Mouse (Mus musculus) stomach, embryonic 15.5 days (tissue): ENCODE measurements at regions not wholly inside any gene's neighbourhood (a gene's known extent, or its start where the extent isn't known, plus 50 kb on each side); places are given as distances from the start of the nearest gene placed in this dataset.

ENCODE experiments used
- ATAC-seq: fragments of 200-750 bp; cut with Nextera tagmentation; 2 replicates; pipeline ENCODE4 v1.8.0; 2017; ENCODE audit warnings: low read depth, moderate number of reproducible peaks, moderate TSS enrichment; ENCODE audit not compliant: insufficient read depth, low FRiP score
- H3K27ac ChIP-seq: fragments of 300-500 bp; sonication (generic); 2 replicates; pipeline ENCODE4 v1.5.1; 2015; ENCODE audit warnings: mild to moderate bottlenecking, inconsistent platforms
- H3K27me3 ChIP-seq: fragments of 300-500 bp; sonication (generic); replicated peaks from 2 replicates; pipeline ENCODE4 v1.6.1; 2015; ENCODE audit warnings: inconsistent platforms
- H3K36me3 ChIP-seq: fragments of 300-500 bp; sonication (generic); 2 replicates; pipeline ENCODE4 v1.6.1; 2015; ENCODE audit warnings: inconsistent platforms
- H3K4me1 ChIP-seq: fragments of 300-500 bp; sonication (generic); 2 replicates; pipeline ENCODE4 v1.6.1; 2015; ENCODE audit warnings: inconsistent platforms
- H3K4me2 ChIP-seq: fragments of 300-500 bp; sonication (generic); 2 replicates; pipeline ENCODE4 v1.6.1; 2015; ENCODE audit warnings: mild to moderate bottlenecking, inconsistent platforms
- H3K4me3 ChIP-seq: fragments of 300-500 bp; sonication (generic); replicated peaks from 2 replicates; pipeline ENCODE4 v1.5.1; 2015; ENCODE audit warnings: inconsistent platforms
- H3K9ac ChIP-seq: fragments of 300-500 bp; sonication (generic); 2 replicates; pipeline ENCODE4 v1.6.1; 2015; ENCODE audit warnings: inconsistent platforms
- H3K9me3 ChIP-seq: fragments of 300-500 bp; sonication (generic); 2 replicates; pipeline ENCODE4 v1.6.1; 2016; ENCODE audit warnings: inconsistent platforms
- WGBS: fragments of 180-500 bp; shearing (Covaris S2); methylation state at CpG from one replicate; pipeline ENCODE4 v1.1.7; 2015; 5-methylcytosine and 5-hydroxymethylcytosine counted together

DNA sequence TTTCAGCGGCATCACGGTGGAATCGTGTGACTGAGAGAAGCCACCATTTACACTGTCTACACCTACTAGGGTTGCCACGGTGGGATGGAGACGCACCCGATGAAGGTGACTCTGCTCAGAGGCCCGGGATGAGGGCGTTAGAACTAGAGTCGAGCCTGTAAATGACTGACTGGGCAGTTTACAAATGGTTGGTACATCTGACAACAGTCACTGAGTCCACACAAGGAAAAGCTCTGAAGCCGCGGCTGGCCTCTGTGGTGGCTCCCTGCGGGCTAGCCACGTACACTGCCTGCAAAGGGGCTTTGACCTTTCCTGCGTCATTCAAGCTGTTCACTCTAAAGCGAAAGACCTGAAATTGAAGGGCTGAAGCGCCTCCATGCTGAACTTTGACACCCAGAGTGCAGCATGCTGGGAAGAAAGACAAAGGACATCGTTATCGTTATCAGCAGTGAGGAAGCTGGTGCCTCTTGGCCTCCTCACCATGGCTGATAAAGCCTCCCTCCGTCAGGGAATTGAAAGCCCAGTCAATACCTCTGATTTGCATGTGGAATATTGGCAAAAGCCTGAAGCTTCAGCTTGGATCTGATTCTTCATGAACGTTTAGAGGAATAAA lies 462.1 kb upstream of the Arglu1 start:
- ATAC-seq: no peak
- H3K4me3 ChIP-seq: no peak overlapping the region
- no peaks in the 10 kb centered on the region for H3K9me3 ChIP-seq
- no peaks in the 10 kb centered on the region for H3K36me3 ChIP-seq
- no peaks in the 10 kb centered on the region for H3K4me1 ChIP-seq
- 68% methylated on average over 20 of the region's 20 CpGs for WGBS
- H3K4me2 ChIP-seq: no peak overlapping the region
- no peak overlapping the region for H3K9ac ChIP-seq
- no peaks in the 10 kb centered on the region for H3K27me3 ChIP-seq
- H3K27ac ChIP-seq: no peak overlapping the region

DNA sequence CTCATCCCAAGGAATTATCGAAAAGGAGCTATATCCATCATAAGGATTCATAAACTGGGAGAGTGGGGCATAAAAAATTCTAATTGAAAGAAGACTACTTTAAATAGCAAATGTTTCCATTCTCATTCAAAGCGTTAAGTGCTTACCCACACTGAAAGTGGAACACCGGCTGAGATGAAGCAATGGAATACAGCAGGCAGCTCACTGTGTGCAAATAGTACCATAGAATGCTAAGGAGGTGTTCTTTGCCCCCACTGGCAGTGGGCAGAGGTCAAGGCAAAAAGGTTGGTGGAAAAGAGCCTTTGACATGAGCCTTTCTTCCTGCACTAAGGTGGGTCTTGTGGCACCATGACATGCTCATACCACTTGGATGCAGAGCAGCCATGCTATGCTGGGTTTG lies 454.0 kb upstream of the Arglu1 start:
- Histone ChIP-seq H3K4me1 (no peaks in the 10 kb centered on the region), H3K4me2 (no peak overlapping the region), H3K36me3 (no peaks in the 10 kb centered on the region), H3K4me3 (no peak overlapping the region), H3K27me3 (no peaks in the 10 kb centered on the region), H3K9me3 (no peaks in the 10 kb centered on the region), H3K9ac (no peak overlapping the region), H3K27ac (no peak overlapping the region)
- 88% methylated on average over 3 of the region's 3 CpGs for WGBS
- no peak for ATAC-seq

DNA sequence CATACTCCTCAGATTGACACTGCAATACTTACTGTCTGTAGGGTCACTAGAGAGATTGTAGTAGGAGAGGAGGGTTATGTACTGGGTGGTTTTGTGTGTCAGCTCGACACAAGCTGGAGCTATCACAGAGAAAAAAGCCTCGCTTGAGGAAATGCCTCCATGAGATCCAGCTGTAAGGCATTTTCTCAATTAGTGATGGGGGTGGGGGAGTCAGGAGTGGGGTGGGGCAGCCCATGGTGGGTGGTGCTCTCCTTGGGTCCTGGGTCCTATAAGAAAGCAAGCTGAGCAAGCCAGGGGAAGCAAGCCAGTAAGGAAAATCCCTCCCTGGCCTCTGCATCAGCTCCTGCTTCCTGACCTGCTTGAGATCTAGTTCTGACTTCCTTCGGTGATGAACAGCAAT lies 449.5 kb upstream of the Arglu1 start:
- Histone ChIP-seq H3K27me3 (no peaks in the 10 kb centered on the region), H3K9ac (no peak overlapping the region), H3K27ac (no peak overlapping the region), H3K4me1 (no peaks in the 10 kb centered on the region), H3K9me3 (no peaks in the 10 kb centered on the region), H3K4me3 (no peak overlapping the region), H3K36me3 (no peaks in the 10 kb centered on the region), H3K4me2 (no peak overlapping the region)
- no peak for ATAC-seq
- WGBS: 56% methylated on average over 3 of the region's 3 CpGs

DNA sequence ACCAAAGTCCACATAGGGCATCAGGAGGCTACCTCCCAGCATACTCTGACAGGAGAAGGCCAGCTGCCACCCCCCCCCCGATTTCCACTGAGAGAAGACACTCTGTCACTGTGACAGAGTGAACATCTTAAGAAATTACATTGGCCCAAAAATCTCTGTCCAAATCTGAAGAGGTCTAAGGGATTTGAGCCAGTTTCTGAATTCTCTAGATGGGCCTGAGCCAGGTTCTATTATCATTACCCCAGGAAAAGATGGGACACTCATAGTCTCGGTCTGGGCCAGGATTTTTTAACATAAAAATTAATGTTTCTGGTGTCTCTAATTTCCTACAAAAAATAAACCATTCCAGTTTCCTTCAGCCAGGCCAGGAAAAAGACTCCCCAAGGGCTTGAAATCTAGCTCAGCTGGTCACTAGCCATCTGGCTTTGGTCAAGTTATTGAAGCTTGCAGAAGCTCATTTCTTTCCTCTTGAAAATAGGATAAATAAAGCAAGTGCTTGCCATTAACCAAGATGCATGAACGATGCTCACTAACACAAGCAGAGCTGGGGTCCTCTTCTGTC lies 448.8 kb upstream of the Arglu1 start:
- Histone ChIP-seq H3K4me1 (no peaks in the 10 kb centered on the region), H3K27ac (no peak overlapping the region), H3K4me3 (no peak overlapping the region), H3K9ac (no peak overlapping the region), H3K27me3 (no peaks in the 10 kb centered on the region), H3K4me2 (no peak overlapping the region), H3K36me3 (no peaks in the 10 kb centered on the region), H3K9me3 (no peaks in the 10 kb centered on the region)
- WGBS: 55% methylated on average over 3 of the region's 3 CpGs
- ATAC-seq: no peak

DNA sequence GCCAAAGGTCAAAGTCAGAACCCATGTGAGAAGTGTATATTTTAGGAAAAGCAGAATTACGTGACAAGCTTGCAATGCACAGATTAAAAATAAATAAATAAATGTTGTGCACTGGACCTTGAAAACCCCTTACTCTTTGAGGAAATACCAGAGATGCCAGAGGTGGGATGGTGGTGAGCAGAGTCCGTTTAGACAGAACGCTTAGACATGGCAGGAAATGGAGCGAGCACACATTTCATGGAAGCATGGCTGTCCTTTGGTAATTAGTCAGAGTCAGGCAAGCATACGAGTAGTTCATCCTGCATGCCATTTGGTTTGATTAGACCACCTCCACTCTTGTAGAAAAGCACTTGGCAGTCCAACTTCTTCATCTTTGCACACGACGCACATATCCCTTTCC lies 443.4 kb upstream of the Arglu1 start:
- WGBS: 55% methylated on average over 7 of the region's 7 CpGs
- no peak overlapping the region for H3K4me3 ChIP-seq

DNA sequence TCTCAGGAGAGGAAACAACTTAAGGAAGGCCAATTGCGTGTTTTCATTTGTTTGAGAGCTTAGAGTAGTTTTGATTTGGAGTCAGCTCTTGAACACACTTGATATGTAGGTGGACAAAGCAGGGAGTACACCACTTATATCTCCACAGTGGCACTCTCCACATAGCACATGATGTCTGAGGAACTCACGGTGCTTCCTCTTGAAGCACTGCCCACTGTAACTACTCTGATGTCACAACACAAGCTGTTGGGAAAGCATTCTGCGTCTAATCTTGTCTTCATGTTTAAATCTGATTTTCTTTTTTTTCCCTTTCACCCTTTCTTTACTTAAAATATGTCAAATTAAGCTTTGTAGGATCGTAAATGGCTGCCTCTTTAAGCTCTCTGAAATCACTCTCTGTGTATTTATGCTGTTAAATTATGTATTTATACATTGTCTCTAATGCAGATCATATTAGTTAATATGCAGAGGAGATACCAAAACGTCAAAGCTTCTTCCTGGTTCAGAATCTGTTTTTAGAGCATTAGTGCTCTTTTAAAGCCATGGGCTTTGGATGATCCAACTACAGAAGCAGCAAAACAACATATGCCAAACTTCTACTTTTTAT lies 442.4 kb upstream of the Arglu1 start:
- H3K4me1 ChIP-seq: no peaks in the 10 kb centered on the region
- H3K36me3 ChIP-seq: no peaks in the 10 kb centered on the region
- no peak overlapping the region for H3K9ac ChIP-seq

More for the DNA sequence above, 443.4 kb upstream of the Arglu1 start:
- ATAC-seq: no peak
- Histone ChIP-seq H3K36me3 (no peaks in the 10 kb centered on the region), H3K9ac (no peak overlapping the region), H3K27me3 (no peaks in the 10 kb centered on the region), H3K4me1 (no peaks in the 10 kb centered on the region), H3K27ac (no peak overlapping the region), H3K4me2 (no peak overlapping the region), H3K9me3 (no peaks in the 10 kb centered on the region)

DNA sequence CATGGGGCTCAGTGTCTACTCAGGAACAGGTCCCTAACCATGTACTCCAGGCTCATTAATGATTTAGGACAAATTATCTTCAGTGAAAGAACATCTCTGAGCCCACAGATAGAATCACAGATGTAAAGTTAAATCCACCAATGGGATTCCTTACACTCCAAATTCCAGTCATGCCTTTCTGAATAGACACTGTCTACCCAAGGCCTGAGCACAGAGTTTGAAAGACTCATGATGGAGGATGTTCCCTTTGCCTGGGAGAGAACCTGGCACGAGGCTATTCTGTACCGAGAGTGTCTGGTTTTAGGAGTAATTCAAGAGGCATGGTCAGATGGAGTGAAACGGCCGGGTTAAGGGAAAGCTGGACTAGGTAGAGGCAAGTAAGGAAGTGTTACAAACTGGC lies 440.9 kb upstream of the Arglu1 start:
- no peak overlapping the region for H3K9ac ChIP-seq
- no peak for ATAC-seq
- H3K36me3 ChIP-seq: no peaks in the 10 kb centered on the region
- no peaks in the 10 kb centered on the region for H3K9me3 ChIP-seq
- 76% methylated on average over 4 of the region's 4 CpGs for WGBS
- H3K27ac ChIP-seq: no peak overlapping the region
- no peak overlapping the region for H3K4me2 ChIP-seq
- no peak overlapping the region for H3K4me3 ChIP-seq
- H3K4me1 ChIP-seq: no peaks in the 10 kb centered on the region
- H3K27me3 ChIP-seq: no peaks in the 10 kb centered on the region

More for the DNA sequence above, 442.4 kb upstream of the Arglu1 start:
- H3K4me2 ChIP-seq: no peak overlapping the region
- no peaks in the 10 kb centered on the region for H3K27me3 ChIP-seq
- no peak for ATAC-seq
- H3K9me3 ChIP-seq: no peaks in the 10 kb centered on the region
- 77% methylated on average over 5 of the region's 5 CpGs for WGBS
- H3K27ac ChIP-seq: no peak overlapping the region
- no peak overlapping the region for H3K4me3 ChIP-seq

DNA sequence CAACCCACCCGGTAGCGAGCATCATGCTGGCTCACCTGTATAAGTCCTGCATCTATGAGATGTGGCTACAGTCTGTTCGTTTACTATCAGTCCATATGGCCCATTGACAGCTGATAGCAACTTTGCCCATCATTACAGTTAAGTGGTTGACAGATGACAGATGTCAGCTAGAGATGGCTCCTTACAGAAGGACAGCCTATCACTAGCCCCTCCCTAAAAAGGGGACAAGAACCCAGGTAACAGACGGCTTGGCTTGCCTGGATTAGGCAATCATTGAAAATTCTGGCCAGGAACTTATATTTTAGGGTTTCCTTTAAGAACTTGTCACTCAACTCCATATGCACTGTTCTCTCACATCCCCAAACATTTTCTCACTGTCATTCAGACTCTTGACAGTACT lies 434.2 kb upstream of the Arglu1 start:
- no peaks in the 10 kb centered on the region for H3K27me3 ChIP-seq
- H3K4me1 ChIP-seq: no peaks in the 10 kb centered on the region
- H3K9ac ChIP-seq: no peak overlapping the region
- no peak for ATAC-seq
- H3K4me3 ChIP-seq: no peak overlapping the region
- H3K4me2 ChIP-seq: no peak overlapping the region
- 77% methylated on average over 4 of the region's 4 CpGs for WGBS
- H3K36me3 ChIP-seq: no peaks in the 10 kb centered on the region
- no peaks in the 10 kb centered on the region for H3K9me3 ChIP-seq
- H3K27ac ChIP-seq: no peak overlapping the region

DNA sequence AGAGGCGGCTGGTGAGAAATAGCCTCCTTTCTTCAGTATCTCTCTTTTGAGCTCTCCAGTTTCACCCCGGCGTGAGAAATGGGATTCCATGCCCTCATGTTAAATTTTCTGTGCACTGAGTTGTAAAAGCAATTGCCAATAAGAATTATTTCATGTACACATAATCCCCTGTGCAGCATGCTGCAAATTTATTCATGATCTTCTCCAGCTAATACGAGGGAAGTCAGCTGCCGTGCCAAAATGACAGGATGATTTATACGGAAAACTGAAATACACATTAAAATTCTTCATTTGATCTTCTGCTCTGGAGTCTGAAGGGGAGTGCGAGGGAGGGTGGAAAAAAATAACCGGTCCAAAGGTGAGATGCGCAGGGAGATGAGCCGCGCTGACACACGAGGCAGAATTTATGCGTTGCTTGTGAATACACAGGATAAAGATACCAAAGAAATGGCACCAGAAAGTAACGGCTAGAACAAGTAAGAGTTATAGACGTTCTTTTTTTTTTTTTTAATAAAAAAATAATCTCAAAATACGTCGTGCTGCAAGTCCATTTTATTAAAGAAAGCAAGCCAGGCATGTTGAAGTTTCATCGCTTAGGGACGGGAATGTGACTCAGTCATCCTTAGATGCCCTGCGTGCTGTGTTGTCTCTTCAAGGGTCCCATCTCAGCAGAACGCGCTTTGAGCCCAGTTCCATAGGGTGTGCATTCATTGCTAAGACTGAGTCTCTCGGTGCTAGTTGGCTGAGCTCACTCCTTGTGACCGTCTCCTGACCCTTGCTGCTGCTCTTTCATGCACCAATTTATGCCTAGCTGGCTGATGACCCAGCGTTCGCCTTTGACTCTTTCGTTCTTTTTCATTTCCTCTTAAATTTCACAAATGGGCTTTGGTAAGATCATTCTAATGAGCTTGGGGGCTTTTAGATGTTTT lies 427.8 kb upstream of the Arglu1 start:
- no peaks in the 10 kb centered on the region for H3K36me3 ChIP-seq
- no peak overlapping the region for H3K27ac ChIP-seq
- H3K4me1 ChIP-seq: 0 out of 2 replicates have a peak, but pooled peaks cover 3% of the 10 kb centered on the region
- H3K4me2 ChIP-seq: no peak overlapping the region
- no peak for ATAC-seq
- no peak overlapping the region for H3K9ac ChIP-seq
- H3K9me3 ChIP-seq: no peaks in the 10 kb centered on the region
- no peak overlapping the region for H3K4me3 ChIP-seq
- WGBS: 69% methylated on average over 27 of the region's 27 CpGs
- H3K27me3 ChIP-seq: no peaks in the 10 kb centered on the region

DNA sequence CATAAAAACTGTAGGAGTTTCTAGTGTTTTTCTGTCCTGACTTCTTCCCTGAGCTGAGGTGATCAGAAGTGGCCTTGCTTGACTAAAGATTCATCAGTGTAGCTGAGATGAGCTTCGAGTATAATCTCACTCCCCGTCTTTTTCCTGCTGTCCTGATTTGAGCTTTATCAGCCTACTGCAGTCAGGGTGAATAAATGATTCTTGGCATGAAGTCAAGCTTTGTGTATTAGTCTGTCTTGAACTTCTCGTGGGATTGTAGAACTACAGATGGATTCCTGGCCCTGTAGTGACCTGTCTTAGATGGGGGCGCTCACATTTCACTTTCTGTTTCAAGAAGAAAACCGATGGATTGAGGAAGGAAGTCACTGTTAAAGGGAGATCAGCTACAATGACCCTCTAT lies 405.7 kb upstream of the Arglu1 start:
- Histone ChIP-seq H3K9ac (no peak overlapping the region), H3K27me3 (no peaks in the 10 kb centered on the region), H3K9me3 (no peaks in the 10 kb centered on the region), H3K4me1 (no peaks in the 10 kb centered on the region), H3K4me3 (no peak overlapping the region), H3K4me2 (no peak overlapping the region), H3K36me3 (no peaks in the 10 kb centered on the region), H3K27ac (no peak overlapping the region)
- ATAC-seq: no peak
- WGBS: 28% methylated on average over 5 of the region's 5 CpGs

DNA sequence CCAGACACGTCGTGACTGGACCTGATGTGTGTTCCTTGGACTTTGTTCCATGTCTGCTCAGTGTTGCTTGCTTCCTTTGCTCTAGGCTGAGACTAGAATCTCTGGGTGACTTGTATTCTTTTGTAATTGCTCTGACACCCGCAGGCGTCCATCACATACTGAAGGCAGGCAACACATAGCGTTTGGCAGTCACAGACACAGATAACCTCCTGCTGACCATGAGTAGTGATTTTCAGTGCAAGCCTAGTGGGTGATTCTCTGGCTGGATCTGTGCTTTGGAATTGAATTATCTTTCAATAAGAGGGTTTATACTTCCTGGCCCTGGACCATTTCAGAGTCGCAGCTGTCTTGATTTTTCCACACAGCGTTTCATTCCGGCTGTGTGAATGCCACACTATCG lies 403.7 kb upstream of the Arglu1 start:
- Histone ChIP-seq H3K9me3 (no peaks in the 10 kb centered on the region), H3K36me3 (no peaks in the 10 kb centered on the region), H3K4me1 (no peaks in the 10 kb centered on the region), H3K27ac (no peak overlapping the region), H3K4me2 (no peak overlapping the region), H3K27me3 (no peaks in the 10 kb centered on the region), H3K4me3 (no peak overlapping the region), H3K9ac (no peak overlapping the region)
- 46% methylated on average over 9 of the region's 9 CpGs for WGBS
- ATAC-seq: no peak; the same call in 1 of the 2 replicates

DNA sequence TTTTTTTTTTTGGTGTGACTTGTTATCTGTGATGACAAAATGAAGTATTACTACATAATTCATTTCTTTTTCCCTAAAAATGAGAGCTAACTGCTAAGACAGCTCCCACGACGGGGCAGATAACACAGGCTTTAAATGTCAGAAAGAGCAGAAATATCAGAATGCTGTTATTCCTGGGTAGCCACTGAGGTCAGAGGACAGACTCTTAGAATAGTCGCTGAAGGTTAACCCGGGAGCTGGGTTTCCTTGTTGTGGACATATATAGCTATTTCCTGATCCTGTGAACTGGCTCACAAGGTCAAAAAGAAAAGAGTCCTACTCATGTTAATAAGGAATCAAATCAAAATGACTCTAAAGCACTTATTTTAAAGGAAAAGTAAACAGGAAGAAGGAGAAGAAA lies 403.0 kb upstream of the Arglu1 start:
- Histone ChIP-seq H3K36me3 (no peaks in the 10 kb centered on the region), H3K4me3 (no peak overlapping the region), H3K27me3 (no peaks in the 10 kb centered on the region), H3K27ac (no peak overlapping the region), H3K4me2 (no peak overlapping the region), H3K9me3 (no peaks in the 10 kb centered on the region), H3K9ac (no peak overlapping the region), H3K4me1 (no peaks in the 10 kb centered on the region)
- no peak for ATAC-seq
- 33% methylated on average over 4 of the region's 4 CpGs for WGBS
